Mouse (Mus musculus) WW6 (cell line): ENCODE measurements around the gene Cers4.
A peak's percentile ranks its signal among the peaks of the same experiment; 100 is the strongest.

Experiments used
- DNase-seq: peaks from one replicate; pipeline ENCODE4 v3.0.0-alpha.2; 2013; ENCODE audit warnings: low read depth, low spot score

Cers4 gene

GRCm38 (mm10) chr8:4492851-4493685 lies at the start of gene Cers4:
TSS of gene Cers4 (plus strand) at chr8:4493026.
- peak; percentile 67 for DNase-seq

GRCm38 (mm10) chr8:4458165-4458564 lies 34.7 kb upstream of the Cers4 start:
- no peak for DNase-seq

- no peak for DNase-seq
Measured at GRCm38 (mm10) chr8:4463061-4463460, 29.8 kb upstream of the Cers4 start.

GRCm38 (mm10) chr8:4474419-4475187 lies 18.2 kb upstream of the Cers4 start:
- no peak for DNase-seq

- DNase-seq, result no peak
Measured at GRCm38 (mm10) chr8:4481154-4481553, 11.7 kb upstream of the Cers4 start.

- no peak for DNase-seq
Measured at GRCm38 (mm10) chr8:4481586-4481985, 11.2 kb upstream of the Cers4 start.

GRCm38 (mm10) chr8:4482501-4482900 lies 10.3 kb upstream of the Cers4 start:
- DNase-seq, result no peak

GRCm38 (mm10) chr8:4483330-4483729 lies 9.5 kb upstream of the Cers4 start:
- DNase-seq, result no peak

- DNase-seq, result no peak
Measured at GRCm38 (mm10) chr8:4493686-4494440, 1.0 kb downstream of the Cers4 start.

- DNase-seq, result no peak
Measured at GRCm38 (mm10) chr8:4495976-4496375, 3.1 kb downstream of the Cers4 start.

- no peak for DNase-seq
Measured at GRCm38 (mm10) chr8:4497610-4498009, 4.8 kb downstream of the Cers4 start.

- DNase-seq, result no peak
Measured at GRCm38 (mm10) chr8:4505364-4505763, 12.5 kb downstream of the Cers4 start.

- no peak for DNase-seq
Measured at GRCm38 (mm10) chr8:4507527-4507926, 14.7 kb downstream of the Cers4 start.

- DNase-seq, result no peak
Measured at GRCm38 (mm10) chr8:4510824-4511223, 18.0 kb downstream of the Cers4 start.

- DNase-seq, result no peak
Measured at GRCm38 (mm10) chr8:4511429-4512115, 18.7 kb downstream of the Cers4 start.

- DNase-seq, result no peak
Measured at GRCm38 (mm10) chr8:4512116-4512495, 19.3 kb downstream of the Cers4 start.

GRCm38 (mm10) chr8:4516162-4516561 lies 23.3 kb downstream of the Cers4 start:
- DNase-seq, result no peak

- no peak for DNase-seq
Measured at GRCm38 (mm10) chr8:4521472-4521871, 28.6 kb downstream of the Cers4 start.

- no peak for DNase-seq
Measured at GRCm38 (mm10) chr8:4523525-4523924, 30.7 kb downstream of the Cers4 start.
